Mouse (Mus musculus): ENCODE measurements around the gene Neurl1a. TPM values are rescaled to one million over a fixed set of nuclear protein-coding genes. Genes with fewer than 3 reads are reported as not detected.

The Neurl1a gene
- polyA plus RNA-seq, 1 experiment from 2014 or later = 5.7 TPM

- peaks cover 11% of the 10 kb centered on the region for H3K4me1 ChIP-seq (replicated peaks)
- H3K27me3 ChIP-seq (ENCODE audit: insufficient read depth, poor library complexity, severe bottlenecking) = no peaks in the 10 kb centered on the region
- H3K4me3 ChIP-seq = no peak overlapping the region
- 53% methylated on average over 11 of the region's 11 CpGs for WGBS
- H3K9me3 ChIP-seq = no peaks in the 10 kb centered on the region
- DNase-seq (ENCODE audit: low spot score) = peak; percentile 75
- H3K27ac ChIP-seq = no peak overlapping the region
- H3K36me3 ChIP-seq = peaks cover 43% of the 10 kb centered on the region
Measured at GRCm38 (mm10) chr19:47264322-47265092, 85.9 kb downstream of the Neurl1a start.

DNA sequence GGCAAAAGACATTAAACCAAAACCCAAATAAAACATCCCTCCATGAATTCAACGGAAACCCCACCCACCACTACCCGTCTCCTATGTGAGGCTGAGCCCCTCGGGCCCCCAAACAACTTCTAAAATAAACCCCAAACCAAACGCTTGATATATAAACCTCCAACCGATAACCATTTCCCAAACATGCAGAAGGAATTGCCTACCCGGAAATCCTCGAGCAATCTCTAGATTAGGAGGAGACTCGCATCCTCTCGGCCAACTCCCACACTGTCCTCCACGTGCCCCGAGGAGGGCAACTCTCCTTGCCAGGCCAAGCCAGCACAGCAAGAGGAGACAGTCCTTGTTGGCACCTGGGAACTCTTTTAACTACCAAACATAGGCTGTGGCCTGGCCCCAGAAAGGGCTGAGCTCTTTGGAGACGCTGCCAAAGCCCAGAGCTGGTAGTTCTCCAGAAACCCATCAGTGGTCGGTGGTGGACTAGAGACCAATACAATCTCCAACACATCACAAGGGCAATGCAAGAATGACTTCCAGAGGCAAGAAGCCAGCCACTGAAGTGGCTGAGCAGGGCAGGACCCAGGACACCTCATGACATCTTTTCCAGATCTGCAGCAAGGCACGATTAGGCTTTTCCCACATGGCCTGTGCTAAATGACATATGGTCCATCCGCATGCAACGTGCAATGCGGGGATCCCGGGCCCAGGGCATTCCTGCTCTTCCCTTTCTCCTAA lies 87.6 kb downstream of the Neurl1a start:
- peaks cover 55% of the 10 kb centered on the region for H3K36me3 ChIP-seq
- no peaks in the 10 kb centered on the region for H3K27me3 ChIP-seq (ENCODE audit: insufficient read depth, poor library complexity, severe bottlenecking)
- peaks cover 7% of the 10 kb centered on the region; the same call in 1 of the 2 replicates for H3K4me1 ChIP-seq (replicated peaks)
- no peak for DNase-seq (ENCODE audit: low spot score)
- no peak overlapping the region for H3K4me3 ChIP-seq
- H3K9me3 ChIP-seq = no peaks in the 10 kb centered on the region
- 95% methylated on average over 18 of the region's 18 CpGs for WGBS
- H3K27ac ChIP-seq = no peak overlapping the region

DNA sequence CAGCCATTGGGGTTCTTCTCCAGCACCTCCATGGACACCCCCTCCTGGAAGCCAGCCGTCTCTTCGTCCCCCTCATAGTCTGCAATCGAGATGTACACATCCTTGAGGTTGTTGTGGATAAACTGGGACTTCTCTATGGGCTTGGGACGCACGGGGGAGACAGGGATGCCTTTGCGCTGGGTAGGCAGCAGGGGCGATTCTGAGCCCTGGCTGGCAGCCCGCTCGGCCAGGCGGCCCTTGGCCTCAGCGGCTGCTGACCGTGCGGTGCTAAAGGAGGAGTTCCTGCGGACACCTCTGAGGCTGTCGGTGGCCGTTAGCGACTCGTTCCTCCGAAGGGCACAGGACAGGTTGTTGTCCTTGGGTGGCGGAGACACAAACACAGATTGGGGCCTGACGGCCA lies 88.4 kb downstream of the Neurl1a start:
- 89% methylated on average over 21 of the region's 21 CpGs for WGBS
- Histone ChIP-seq H3K4me3 (no peak overlapping the region), H3K36me3 (peaks cover 64% of the 10 kb centered on the region), H3K9me3 (no peaks in the 10 kb centered on the region), H3K4me1 (replicated peaks) (peaks cover 7% of the 10 kb centered on the region; the same call in 1 of the 2 replicates), H3K27ac (no peak overlapping the region), H3K27me3 (ENCODE audit: insufficient read depth, poor library complexity, severe bottlenecking) (no peaks in the 10 kb centered on the region)
- no peak for DNase-seq (ENCODE audit: low spot score)

DNA sequence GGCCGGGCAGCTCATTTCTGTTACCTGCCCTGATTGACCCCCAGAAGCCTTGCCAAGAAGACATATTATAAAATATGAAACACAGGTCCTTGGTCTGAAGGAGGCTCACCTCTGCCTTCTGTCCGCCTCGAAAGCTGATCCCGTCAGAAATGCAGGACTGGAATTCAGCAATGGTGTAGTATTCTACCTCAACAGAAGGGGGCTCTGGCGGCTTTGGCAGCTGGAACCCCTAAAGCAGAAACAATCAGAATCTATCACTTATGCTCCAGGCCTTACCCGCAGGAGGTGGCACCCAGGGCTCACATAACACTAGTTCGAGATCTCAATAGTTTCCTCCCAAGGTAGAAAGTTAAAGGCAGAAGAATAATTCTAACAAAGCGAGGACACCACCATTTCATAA lies 91.1 kb downstream of the Neurl1a start:
- peak; percentile 30 for DNase-seq (ENCODE audit: low spot score)
- Histone ChIP-seq H3K4me1 (replicated peaks) (peaks cover under 1% of the 10 kb centered on the region; the same call in 1 of the 2 replicates), H3K4me3 (no peak overlapping the region), H3K27me3 (ENCODE audit: insufficient read depth, poor library complexity, severe bottlenecking) (no peaks in the 10 kb centered on the region), H3K36me3 (peaks cover 88% of the 10 kb centered on the region), H3K27ac (no peak overlapping the region), H3K9me3 (no peaks in the 10 kb centered on the region)
- WGBS = 53% methylated on average over 8 of the region's 8 CpGs

- H3K4me1 ChIP-seq (replicated peaks) = no peaks in the 10 kb centered on the region
- no peaks in the 10 kb centered on the region for H3K9me3 ChIP-seq
- H3K4me3 ChIP-seq = no peak overlapping the region
- WGBS = 88% methylated on average over 9 of the region's 9 CpGs
- H3K27ac ChIP-seq = no peak overlapping the region
- H3K36me3 ChIP-seq = peaks cover 92% of the 10 kb centered on the region
- no peaks in the 10 kb centered on the region for H3K27me3 ChIP-seq (ENCODE audit: insufficient read depth, poor library complexity, severe bottlenecking)
- no peak for DNase-seq (ENCODE audit: low spot score)
Measured at GRCm38 (mm10) chr19:47270520-47270919, 91.9 kb downstream of the Neurl1a start.

GRCm38 (mm10) chr19:47276730-47277129 lies 98.1 kb downstream of the Neurl1a start:
- no peak for DNase-seq (ENCODE audit: low spot score)
- Histone ChIP-seq H3K27ac (no peak overlapping the region), H3K36me3 (peaks cover 92% of the 10 kb centered on the region), H3K4me3 (no peak overlapping the region), H3K4me1 (replicated peaks) (peaks cover 9% of the 10 kb centered on the region), H3K27me3 (ENCODE audit: insufficient read depth, poor library complexity, severe bottlenecking) (no peaks in the 10 kb centered on the region), H3K9me3 (no peaks in the 10 kb centered on the region)
- WGBS = 87% methylated on average over 6 of the region's 6 CpGs

DNA sequence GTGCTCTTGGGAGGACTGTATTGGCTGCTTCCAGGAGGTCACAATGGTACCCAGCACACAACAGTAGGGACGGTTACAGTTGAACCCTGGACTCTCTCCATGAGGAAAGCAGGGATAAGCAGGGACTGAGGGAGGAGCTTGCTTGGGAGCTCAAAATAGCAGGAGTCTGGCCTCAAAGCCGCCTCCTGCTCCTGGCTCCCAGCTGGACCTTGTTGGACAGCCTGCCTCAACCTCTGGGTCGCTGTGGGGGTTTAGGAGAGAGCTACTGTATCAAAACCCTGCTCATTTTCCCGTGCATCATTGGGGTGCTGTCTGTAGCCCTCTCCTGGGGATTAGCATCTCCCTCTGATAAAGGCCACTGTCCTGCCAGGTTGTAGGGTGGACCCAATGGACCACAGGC lies 100.8 kb downstream of the Neurl1a start:
- Histone ChIP-seq H3K4me1 (replicated peaks) (peaks cover 15% of the 10 kb centered on the region), H3K9me3 (no peaks in the 10 kb centered on the region), H3K27ac (peak overlapping the region; percentile 62; the same call in 1 of the 2 replicates), H3K36me3 (peaks cover 92% of the 10 kb centered on the region), H3K27me3 (ENCODE audit: insufficient read depth, poor library complexity, severe bottlenecking) (no peaks in the 10 kb centered on the region), H3K4me3 (no peak overlapping the region)
- DNase-seq (ENCODE audit: low spot score) = no peak
- WGBS = 90% methylated on average over 4 of the region's 4 CpGs

GRCm38 (mm10) chr19:47279788-47280532 lies 101.3 kb downstream of the Neurl1a start:
- 93% methylated on average over 15 of the region's 15 CpGs for WGBS
- no peaks in the 10 kb centered on the region for H3K9me3 ChIP-seq
- H3K27ac ChIP-seq = peak overlapping the region; percentile 62; the same call in 1 of the 2 replicates
- no peaks in the 10 kb centered on the region for H3K27me3 ChIP-seq (ENCODE audit: insufficient read depth, poor library complexity, severe bottlenecking)
- H3K4me3 ChIP-seq = no peak overlapping the region
- peaks cover 93% of the 10 kb centered on the region for H3K36me3 ChIP-seq
- no peak for DNase-seq (ENCODE audit: low spot score)
- peaks cover 15% of the 10 kb centered on the region for H3K4me1 ChIP-seq (replicated peaks)

- Histone ChIP-seq H3K4me3 (no peak overlapping the region), H3K27ac (peak overlapping the region; percentile 41), H3K9me3 (no peaks in the 10 kb centered on the region), H3K36me3 (peaks cover 93% of the 10 kb centered on the region), H3K4me1 (replicated peaks) (peaks cover 19% of the 10 kb centered on the region), H3K27me3 (ENCODE audit: insufficient read depth, poor library complexity, severe bottlenecking) (no peaks in the 10 kb centered on the region)
- no peak for DNase-seq (ENCODE audit: low spot score)
- WGBS = 83% methylated on average over 9 of the region's 9 CpGs
Measured at GRCm38 (mm10) chr19:47280894-47281293, 102.3 kb downstream of the Neurl1a start.

DNA sequence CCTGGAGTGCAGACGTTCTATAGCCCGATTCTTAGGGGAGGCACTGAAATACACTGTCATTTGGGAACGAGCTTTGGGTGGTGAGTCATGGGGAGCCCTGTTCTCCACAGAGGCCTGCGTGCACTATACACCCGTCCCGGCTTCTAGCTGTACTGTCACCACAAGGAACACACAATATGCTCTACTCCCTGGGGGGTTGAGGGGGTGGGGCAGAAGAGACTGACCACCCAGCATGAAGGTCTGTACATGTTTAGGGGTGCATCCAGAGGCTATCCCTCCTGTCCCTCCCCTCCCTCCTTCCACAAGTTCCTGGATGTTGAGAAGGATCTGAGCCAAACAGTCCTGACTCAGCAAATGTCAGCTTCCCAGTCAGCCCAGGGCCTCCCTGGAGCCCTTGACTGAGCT lies 103.4 kb downstream of the Neurl1a start:
- H3K27ac ChIP-seq = peak overlapping the region; percentile 60; the same call in 1 of the 2 replicates
- H3K4me3 ChIP-seq = no peak overlapping the region
- H3K27me3 ChIP-seq (ENCODE audit: insufficient read depth, poor library complexity, severe bottlenecking) = no peaks in the 10 kb centered on the region
- no peaks in the 10 kb centered on the region for H3K9me3 ChIP-seq
- DNase-seq (ENCODE audit: low spot score) = no peak
- H3K36me3 ChIP-seq = peaks cover 89% of the 10 kb centered on the region
- peaks cover 30% of the 10 kb centered on the region for H3K4me1 ChIP-seq (replicated peaks)
- WGBS = 84% methylated on average over 6 of the region's 6 CpGs

GRCm38 (mm10) chr19:47282688-47283215 lies 104.1 kb downstream of the Neurl1a start:
- no peak for DNase-seq (ENCODE audit: low spot score)
- WGBS = 92% methylated on average over 17 of the region's 17 CpGs
- H3K4me1 ChIP-seq (replicated peaks) = peaks cover 37% of the 10 kb centered on the region
- H3K27ac ChIP-seq = no peak overlapping the region
- peaks cover 82% of the 10 kb centered on the region for H3K36me3 ChIP-seq
- no peaks in the 10 kb centered on the region for H3K9me3 ChIP-seq
- H3K4me3 ChIP-seq = no peak overlapping the region
- H3K27me3 ChIP-seq (ENCODE audit: insufficient read depth, poor library complexity, severe bottlenecking) = no peaks in the 10 kb centered on the region

DNA sequence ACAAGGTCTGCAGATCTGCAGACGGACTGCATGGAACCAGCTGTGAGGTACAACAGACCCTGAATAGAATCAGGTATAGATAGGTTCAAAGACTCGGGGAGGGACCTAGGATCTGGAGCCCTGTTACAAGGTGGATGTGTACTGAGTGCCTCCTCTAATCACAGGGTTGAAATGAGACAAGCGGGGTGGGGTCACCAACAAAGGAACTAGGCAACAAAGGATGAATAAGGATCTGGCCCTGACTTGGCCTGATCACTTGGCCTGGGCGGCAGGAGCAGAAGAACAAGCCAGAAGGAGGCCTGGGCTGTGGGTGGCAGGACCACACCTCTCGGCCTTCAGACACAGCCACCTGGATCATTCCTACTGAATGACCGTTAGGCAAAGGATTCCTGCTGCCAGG lies 107.0 kb downstream of the Neurl1a start:
- H3K36me3 ChIP-seq = peaks cover 63% of the 10 kb centered on the region
- no peaks in the 10 kb centered on the region for H3K9me3 ChIP-seq
- peaks cover 10% of the 10 kb centered on the region for H3K27me3 ChIP-seq (ENCODE audit: insufficient read depth, poor library complexity, severe bottlenecking)
- peaks cover 50% of the 10 kb centered on the region for H3K4me1 ChIP-seq (replicated peaks)
- H3K27ac ChIP-seq = peak overlapping the region; percentile 70; the same call in 1 of the 2 replicates
- H3K4me3 ChIP-seq = no peak overlapping the region
- no peak for DNase-seq (ENCODE audit: low spot score)
- WGBS = 78% methylated on average over 6 of the region's 6 CpGs

Data from hindbrain, embryonic 10.5 days (tissue).